Mouse (Mus musculus): ENCODE results near the gene E2f7.

The E2f7 gene

GRCm38 (mm10) chr10:110773878-110774277, 28.6 kb downstream of the E2f7 start:
- DNase-seq (ENCODE audit: low read depth, low spot score): no peak

GRCm38 (mm10) chr10:110781772-110782171, 36.5 kb downstream of the E2f7 start:
- DNase-seq (ENCODE audit: low read depth, low spot score): no peak

- peak; percentile 39 for DNase-seq (ENCODE audit: low read depth, low spot score)
Observed at GRCm38 (mm10) chr10:110782655-110783054, 37.4 kb downstream of the E2f7 start.

- DNase-seq (ENCODE audit: low read depth, low spot score): no peak
Observed at GRCm38 (mm10) chr10:110788049-110788752, 43.0 kb downstream of the E2f7 start.

GRCm38 (mm10) chr10:110789683-110790082, 44.4 kb downstream of the E2f7 start:
- DNase-seq (ENCODE audit: low read depth, low spot score): no peak

- DNase-seq (ENCODE audit: low read depth, low spot score): no peak
Observed at GRCm38 (mm10) chr10:110793150-110793787, 48.0 kb downstream of the E2f7 start.

- DNase-seq (ENCODE audit: low read depth, low spot score): peak; percentile 29
Observed at GRCm38 (mm10) chr10:110794564-110795205, 49.4 kb downstream of the E2f7 start.

- DNase-seq (ENCODE audit: low read depth, low spot score): no peak
Observed at GRCm38 (mm10) chr10:110795206-110795796, 50.1 kb downstream of the E2f7 start.

GRCm38 (mm10) chr10:110801296-110801695, 56.1 kb downstream of the E2f7 start:
- DNase-seq (ENCODE audit: low read depth, low spot score): no peak

- no peak for DNase-seq (ENCODE audit: low read depth, low spot score)
Observed at GRCm38 (mm10) chr10:110804279-110805024, 59.2 kb downstream of the E2f7 start.

- no peak for DNase-seq (ENCODE audit: low read depth, low spot score)
Observed at GRCm38 (mm10) chr10:110805025-110805740, 59.9 kb downstream of the E2f7 start.

- DNase-seq (ENCODE audit: low read depth, low spot score): no peak
Observed at GRCm38 (mm10) chr10:110806471-110806870, 61.2 kb downstream of the E2f7 start.

GRCm38 (mm10) chr10:110810528-110810927, 65.3 kb downstream of the E2f7 start:
- DNase-seq (ENCODE audit: low read depth, low spot score): no peak

- DNase-seq (ENCODE audit: low read depth, low spot score): no peak
Observed at GRCm38 (mm10) chr10:110811209-110811861, 66.1 kb downstream of the E2f7 start.

- DNase-seq (ENCODE audit: low read depth, low spot score): no peak
Observed at GRCm38 (mm10) chr10:110811862-110812225, 66.6 kb downstream of the E2f7 start.

GRCm38 (mm10) chr10:110821139-110821538, 75.9 kb downstream of the E2f7 start:
- DNase-seq (ENCODE audit: low read depth, low spot score): no peak

- DNase-seq (ENCODE audit: low read depth, low spot score): no peak
Observed at GRCm38 (mm10) chr10:110821692-110822091, 76.5 kb downstream of the E2f7 start.

GRCm38 (mm10) chr10:110832336-110832735, 87.1 kb downstream of the E2f7 start:
- no peak for DNase-seq (ENCODE audit: low read depth, low spot score)

- DNase-seq (ENCODE audit: low read depth, low spot score): no peak
Observed at GRCm38 (mm10) chr10:110835115-110835806, 90.0 kb downstream of the E2f7 start.
